Mouse (Mus musculus): ENCODE results near the gene 4933402J07Rik. TPM values are rescaled to one million over a fixed set of nuclear protein-coding genes. Genes with fewer than 3 reads are reported as not detected.

4933402J07Rik gene
- polyA plus RNA-seq, 1 experiment from 2014 or later = not detected

DNA sequence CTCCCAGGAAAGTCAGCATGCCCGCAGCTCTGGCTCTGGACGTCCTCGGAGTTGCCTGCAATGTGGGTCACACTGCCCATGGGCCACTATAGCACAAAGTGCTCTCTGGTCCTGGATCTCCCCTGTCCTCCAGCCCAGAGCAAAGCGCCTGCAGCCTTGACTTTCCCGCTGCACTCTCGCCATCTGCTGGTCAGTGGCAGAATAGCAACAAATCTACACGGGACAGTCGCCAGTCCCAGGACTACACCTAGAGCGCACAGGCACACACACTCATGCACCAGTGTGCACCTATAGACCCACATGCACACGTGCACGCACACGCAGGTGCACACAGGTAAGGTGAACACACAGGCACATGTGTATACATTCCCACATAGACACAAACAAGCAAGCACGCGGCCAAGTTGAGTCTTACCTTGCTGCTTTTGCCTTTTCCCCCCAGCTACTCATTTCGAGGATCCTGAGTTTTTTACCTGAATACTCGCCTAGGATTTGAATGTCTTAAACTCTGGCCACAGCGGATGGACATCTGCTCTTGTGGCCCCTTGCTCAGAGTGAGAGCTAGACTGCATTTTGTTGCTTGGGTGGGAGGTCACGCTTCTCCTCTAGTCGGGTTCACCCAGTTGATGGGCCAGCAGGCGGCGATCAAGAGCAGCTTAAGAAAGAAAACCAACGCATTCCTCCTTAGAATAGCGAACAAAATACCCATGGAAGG is 26.9 kb upstream of the 4933402J07Rik start:
- Histone ChIP-seq H3K4me2 (replicated peaks; ENCODE audit: low read depth) (no peak overlapping the region; the same call in 1 of the 2 replicates), H3K27ac (replicated peaks) (no peak overlapping the region), H3K9me3 (ENCODE audit: control insufficient read depth, low read length) (no peaks in the 10 kb centered on the region), H3K4me1 (replicated peaks; ENCODE audit: control insufficient read depth, insufficient read depth) (no peaks in the 10 kb centered on the region), H3K4me3 (ENCODE audit: low read depth, low read length) (no peak overlapping the region), H3K9ac (ENCODE audit: low read length) (no peak overlapping the region), H3K27me3 (ENCODE audit: control insufficient read depth, insufficient read depth, low read length) (no peaks in the 10 kb centered on the region), H3K36me3 (ENCODE audit: control insufficient read depth, insufficient read depth, low read length) (no peaks in the 10 kb centered on the region)
- WGBS = 8% methylated on average over 23 of the region's 23 CpGs
- ATAC-seq (ENCODE audit: low FRiP score, low TSS enrichment) (peak; percentile 79), DNase-seq (ENCODE audit: low spot score) (peak; percentile 79)
- TF ChIP-seq CTCF (IDR thresholded peaks at IDR 0.05; ENCODE audit: low read depth) (peak; percentile 92), EP300 (optimal IDR thresholded peaks at IDR 0.05) (no peak)

DNA sequence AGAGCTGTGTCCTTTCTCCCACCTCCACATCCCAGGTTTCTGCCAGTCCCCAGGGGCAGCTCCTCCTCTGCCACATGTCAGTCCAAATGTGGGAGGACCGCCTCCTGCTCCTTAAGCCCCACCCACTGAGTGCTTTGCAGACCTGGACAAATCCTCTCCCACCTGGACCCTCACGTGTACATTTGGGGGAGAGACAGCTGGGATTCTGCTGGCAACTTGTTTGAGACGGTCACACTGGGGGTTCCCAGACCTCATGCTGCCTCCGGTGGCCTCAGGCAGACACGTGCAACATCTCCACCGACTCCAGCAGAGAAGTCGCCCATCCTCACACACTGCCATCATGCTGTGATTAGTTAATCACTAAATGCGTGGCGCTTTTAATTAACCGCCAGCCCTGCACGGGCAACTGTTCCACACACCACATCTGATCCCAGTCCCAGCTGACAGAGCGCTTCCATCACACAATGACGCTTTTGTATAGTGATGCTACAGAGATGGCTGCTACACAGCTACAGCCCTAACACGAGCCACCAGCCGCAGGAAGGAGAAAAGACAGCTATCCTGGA is 23.7 kb upstream of the 4933402J07Rik start:
- TF ChIP-seq EP300 (optimal IDR thresholded peaks at IDR 0.05) (no peak), CTCF (IDR thresholded peaks at IDR 0.05; ENCODE audit: low read depth) (no peak)
- ATAC-seq (ENCODE audit: low FRiP score, low TSS enrichment) (no peak), DNase-seq (ENCODE audit: low spot score) (no peak)
- Histone ChIP-seq H3K9me3 (ENCODE audit: control insufficient read depth, low read length) (no peaks in the 10 kb centered on the region), H3K36me3 (ENCODE audit: control insufficient read depth, insufficient read depth, low read length) (no peaks in the 10 kb centered on the region), H3K4me1 (replicated peaks; ENCODE audit: control insufficient read depth, insufficient read depth) (no peaks in the 10 kb centered on the region), H3K27ac (replicated peaks) (no peak overlapping the region), H3K9ac (ENCODE audit: low read length) (no peak overlapping the region), H3K4me3 (ENCODE audit: low read depth, low read length) (no peak overlapping the region), H3K4me2 (replicated peaks; ENCODE audit: low read depth) (no peak overlapping the region), H3K27me3 (ENCODE audit: control insufficient read depth, insufficient read depth, low read length) (no peaks in the 10 kb centered on the region)
- WGBS = 31% methylated on average over 15 of the region's 15 CpGs

DNA sequence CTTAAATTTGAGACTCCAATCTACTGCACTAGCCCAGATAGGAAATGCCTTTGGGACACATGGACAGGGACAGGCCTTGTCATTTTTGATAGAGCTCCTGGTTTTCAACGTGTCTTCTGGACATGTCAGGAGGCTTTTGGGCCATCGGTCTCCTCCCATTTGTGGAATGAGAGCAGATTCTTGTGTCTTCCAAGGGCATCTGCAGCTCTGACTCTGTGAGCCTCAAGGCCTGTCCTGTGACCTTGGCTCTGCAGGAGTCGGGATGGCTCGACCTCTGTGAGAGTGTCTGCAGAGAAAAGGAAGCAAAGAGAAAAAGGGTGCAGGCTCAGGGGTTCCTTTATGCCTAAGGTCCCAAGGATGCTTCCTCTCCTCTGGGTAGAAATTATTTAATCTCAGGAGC is 13.8 kb upstream of the 4933402J07Rik start:
- no peak overlapping the region for H3K4me3 ChIP-seq (ENCODE audit: low read depth, low read length)
- WGBS = 53% methylated on average over 4 of the region's 4 CpGs

DNA sequence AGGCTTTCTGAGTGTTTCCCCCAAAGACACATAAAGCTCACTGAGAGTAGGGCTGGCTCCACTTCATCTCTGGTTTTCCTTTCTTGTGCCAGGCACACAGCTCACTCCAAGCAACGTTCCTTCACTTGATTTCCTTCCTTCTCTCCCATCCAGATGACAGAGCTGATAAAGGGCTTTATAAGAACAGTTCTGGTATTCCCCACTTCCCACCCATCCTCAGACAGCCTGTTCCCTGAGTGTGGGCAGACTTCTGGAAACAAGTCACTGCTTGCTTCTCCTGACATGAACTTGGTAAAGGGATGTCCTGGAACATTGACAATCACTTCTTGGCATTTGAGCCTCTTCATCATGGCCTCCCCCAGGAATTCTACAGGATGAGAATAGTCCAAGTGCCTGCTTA is 10.9 kb upstream of the 4933402J07Rik start:
- H3K4me2 ChIP-seq (replicated peaks; ENCODE audit: low read depth) = no peak overlapping the region
- no peaks in the 10 kb centered on the region for H3K9me3 ChIP-seq (ENCODE audit: control insufficient read depth, low read length)
- H3K27me3 ChIP-seq (ENCODE audit: control insufficient read depth, insufficient read depth, low read length) = no peaks in the 10 kb centered on the region
- TF ChIP-seq EP300 (optimal IDR thresholded peaks at IDR 0.05) (no peak), CTCF (IDR thresholded peaks at IDR 0.05; ENCODE audit: low read depth) (no peak)
- no peak overlapping the region for H3K9ac ChIP-seq (ENCODE audit: low read length)
- 37% methylated on average over 1 of the region's 1 CpGs for WGBS
- H3K4me3 ChIP-seq (ENCODE audit: low read depth, low read length) = no peak overlapping the region
- DNase-seq (ENCODE audit: low spot score) (no peak), ATAC-seq (ENCODE audit: low FRiP score, low TSS enrichment) (no peak)
- no peaks in the 10 kb centered on the region for H3K36me3 ChIP-seq (ENCODE audit: control insufficient read depth, insufficient read depth, low read length)
- no peaks in the 10 kb centered on the region for H3K4me1 ChIP-seq (replicated peaks; ENCODE audit: control insufficient read depth, insufficient read depth)
- H3K27ac ChIP-seq (replicated peaks) = no peak overlapping the region

More for the DNA sequence above, 13.8 kb upstream of the 4933402J07Rik start:
- Histone ChIP-seq H3K4me2 (replicated peaks; ENCODE audit: low read depth) (no peak overlapping the region), H3K27me3 (ENCODE audit: control insufficient read depth, insufficient read depth, low read length) (no peaks in the 10 kb centered on the region), H3K9ac (ENCODE audit: low read length) (no peak overlapping the region), H3K4me1 (replicated peaks; ENCODE audit: control insufficient read depth, insufficient read depth) (no peaks in the 10 kb centered on the region), H3K36me3 (ENCODE audit: control insufficient read depth, insufficient read depth, low read length) (no peaks in the 10 kb centered on the region), H3K9me3 (ENCODE audit: control insufficient read depth, low read length) (no peaks in the 10 kb centered on the region), H3K27ac (replicated peaks) (no peak overlapping the region)
- DNase-seq (ENCODE audit: low spot score) (no peak), ATAC-seq (ENCODE audit: low FRiP score, low TSS enrichment) (no peak)
- no peak for TF ChIP-seq EP300 (optimal IDR thresholded peaks at IDR 0.05)

DNA sequence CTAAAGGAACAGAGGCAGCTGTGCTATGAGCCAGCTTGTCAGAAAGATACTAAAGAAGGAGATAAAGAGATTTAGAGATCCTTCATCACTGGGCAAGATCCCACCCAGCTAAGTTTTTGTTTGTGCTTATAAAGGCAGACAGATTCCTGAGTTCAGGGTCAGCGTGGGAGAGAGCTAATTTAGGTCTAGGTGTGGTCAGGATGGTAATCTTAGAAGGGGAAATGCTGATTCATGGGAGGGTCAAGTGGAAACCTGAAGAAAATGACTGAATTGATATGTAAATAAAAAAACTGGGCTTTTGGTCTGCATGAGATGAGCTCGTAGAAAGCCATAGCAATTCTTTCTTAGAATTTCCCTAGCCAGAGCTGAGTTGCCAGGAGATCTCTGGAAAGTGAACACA is 2.9 kb upstream of the 4933402J07Rik start:
- Histone ChIP-seq H3K4me3 (ENCODE audit: low read depth, low read length) (no peak overlapping the region), H3K36me3 (ENCODE audit: control insufficient read depth, insufficient read depth, low read length) (no peaks in the 10 kb centered on the region), H3K27me3 (ENCODE audit: control insufficient read depth, insufficient read depth, low read length) (no peaks in the 10 kb centered on the region), H3K27ac (replicated peaks) (no peak overlapping the region), H3K9me3 (ENCODE audit: control insufficient read depth, low read length) (no peaks in the 10 kb centered on the region), H3K9ac (ENCODE audit: low read length) (no peak overlapping the region), H3K4me1 (replicated peaks; ENCODE audit: control insufficient read depth, insufficient read depth) (no peaks in the 10 kb centered on the region), H3K4me2 (replicated peaks; ENCODE audit: low read depth) (no peak overlapping the region)
- TF ChIP-seq EP300 (optimal IDR thresholded peaks at IDR 0.05) (no peak), CTCF (IDR thresholded peaks at IDR 0.05; ENCODE audit: low read depth) (no peak)
- no peak for ATAC-seq (ENCODE audit: low FRiP score, low TSS enrichment)
- no peak for DNase-seq (ENCODE audit: low spot score)
- 45% methylated on average over 2 of the region's 2 CpGs for WGBS

DNA sequence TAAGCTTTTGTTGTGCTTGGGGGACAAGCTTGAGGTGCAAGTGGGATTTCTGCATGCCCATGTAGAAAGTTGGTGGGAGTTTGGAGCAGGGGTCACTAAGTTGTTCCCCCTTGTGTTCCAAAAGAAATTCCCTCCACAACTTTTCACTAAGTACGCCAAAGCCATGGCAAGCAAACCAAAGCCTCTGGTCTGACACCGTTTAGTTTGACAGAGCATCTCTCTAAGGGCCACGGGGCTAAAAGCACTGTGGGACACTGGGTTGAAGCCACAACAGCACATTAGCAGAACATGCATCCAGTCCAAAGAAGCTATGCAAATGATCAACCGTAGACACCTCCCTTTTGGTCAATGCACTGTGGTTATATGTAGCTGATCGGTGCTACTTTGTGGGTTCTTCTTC is 5.5 kb downstream of the 4933402J07Rik start:
- Histone ChIP-seq H3K36me3 (ENCODE audit: control insufficient read depth, insufficient read depth, low read length) (no peaks in the 10 kb centered on the region), H3K9ac (ENCODE audit: low read length) (no peak overlapping the region), H3K9me3 (ENCODE audit: control insufficient read depth, low read length) (no peaks in the 10 kb centered on the region), H3K27ac (replicated peaks) (no peak overlapping the region), H3K4me1 (replicated peaks; ENCODE audit: control insufficient read depth, insufficient read depth) (peaks cover 2% of the 10 kb centered on the region; the same call in 1 of the 2 replicates), H3K4me2 (replicated peaks; ENCODE audit: low read depth) (no peak overlapping the region), H3K27me3 (ENCODE audit: control insufficient read depth, insufficient read depth, low read length) (no peaks in the 10 kb centered on the region), H3K4me3 (ENCODE audit: low read depth, low read length) (no peak overlapping the region)
- DNase-seq (ENCODE audit: low spot score) (no peak), ATAC-seq (ENCODE audit: low FRiP score, low TSS enrichment) (no peak)
- TF ChIP-seq EP300 (optimal IDR thresholded peaks at IDR 0.05) (no peak), CTCF (IDR thresholded peaks at IDR 0.05; ENCODE audit: low read depth) (no peak)
- 84% methylated on average over 5 of the region's 5 CpGs for WGBS

All from stomach, postnatal 0 days (tissue).